Mouse (Mus musculus): ENCODE measurements around the gene Il17rd.
A peak's percentile ranks its signal among the peaks of the same experiment; 100 is the strongest.

Il17rd gene

DNA sequence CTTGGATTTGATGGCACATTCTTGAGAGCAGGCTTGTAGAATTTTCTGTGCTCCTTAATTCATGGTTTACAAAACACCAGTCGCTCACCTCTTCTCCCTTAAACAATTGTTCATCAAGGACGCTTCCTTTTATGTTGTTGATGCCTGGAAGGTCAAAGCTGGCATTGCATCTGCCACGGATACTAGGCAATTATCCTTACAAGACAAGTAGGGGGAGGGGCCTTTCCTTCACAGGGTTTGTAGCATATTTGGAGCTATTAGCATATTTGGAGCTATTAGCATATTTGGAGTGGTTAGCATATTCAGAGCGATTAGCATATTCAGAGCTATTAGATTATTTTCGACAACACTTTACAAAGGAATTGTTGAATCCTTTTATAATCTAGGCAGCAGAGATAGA is 55.5 kb downstream of the Il17rd start:
- DNase-seq (ENCODE audit: inconsistent ontology term): no peak

DNA sequence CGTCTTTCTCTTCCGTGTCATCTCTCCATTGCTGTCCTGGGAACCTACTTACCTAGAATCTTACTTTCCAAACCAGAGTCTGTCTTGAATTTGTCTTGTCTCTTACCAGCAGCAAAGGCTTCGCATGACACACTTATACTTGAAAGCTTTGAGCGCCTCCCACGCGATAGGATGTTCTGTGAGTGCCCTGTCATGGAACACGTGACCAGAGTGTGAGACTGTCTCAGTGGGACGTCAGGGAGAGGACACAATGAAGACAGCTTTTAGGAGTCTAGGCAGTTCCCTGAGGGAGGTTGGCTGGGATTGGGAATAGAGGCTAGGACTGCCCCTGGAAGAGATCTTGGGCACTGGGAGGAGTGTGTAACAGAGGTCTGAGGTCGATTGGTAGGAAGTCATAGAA is 57.4 kb downstream of the Il17rd start:
- no peak for DNase-seq (ENCODE audit: inconsistent ontology term)

DNA sequence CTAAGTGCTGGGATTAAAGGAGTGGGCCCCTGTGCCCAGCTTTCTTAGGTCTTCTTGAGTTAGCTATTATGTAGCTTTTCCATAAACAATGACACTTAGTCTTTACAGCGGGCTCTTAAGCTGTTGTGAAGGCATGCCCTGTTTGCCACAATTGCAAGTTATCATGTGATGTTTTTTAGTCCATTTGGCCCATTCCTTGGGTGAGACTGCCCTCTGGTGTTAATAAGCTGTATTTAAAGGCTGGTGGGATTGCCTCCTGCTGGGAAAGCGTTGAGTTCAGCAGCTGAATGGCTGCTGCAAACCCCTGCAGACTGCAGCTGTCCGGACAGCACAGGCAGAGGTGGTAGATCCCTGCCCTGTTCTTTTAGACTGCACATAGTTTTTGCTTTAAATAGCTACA is 58.0 kb downstream of the Il17rd start:
- peak; percentile 61 for DNase-seq (ENCODE audit: inconsistent ontology term)

DNA sequence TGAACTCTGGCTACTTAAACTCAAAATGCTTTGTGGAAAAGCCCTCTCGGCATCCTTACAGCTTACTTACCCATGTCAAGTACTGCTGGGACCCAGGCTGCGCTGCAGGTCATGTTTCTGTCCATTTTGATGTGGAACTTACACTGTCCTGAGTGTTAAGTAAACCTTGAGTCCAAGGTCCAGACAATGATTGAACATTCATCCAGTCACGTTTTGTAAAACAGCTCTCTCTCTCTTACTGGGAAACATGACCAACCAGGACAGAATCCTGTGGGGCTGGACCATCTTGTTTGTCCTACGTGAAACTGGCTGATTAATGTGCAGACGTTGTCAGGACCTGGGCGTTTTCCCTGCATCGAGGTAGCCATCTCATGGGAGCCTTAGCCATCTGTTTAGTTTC is 63.0 kb downstream of the Il17rd start:
- DNase-seq (ENCODE audit: inconsistent ontology term): no peak

DNA sequence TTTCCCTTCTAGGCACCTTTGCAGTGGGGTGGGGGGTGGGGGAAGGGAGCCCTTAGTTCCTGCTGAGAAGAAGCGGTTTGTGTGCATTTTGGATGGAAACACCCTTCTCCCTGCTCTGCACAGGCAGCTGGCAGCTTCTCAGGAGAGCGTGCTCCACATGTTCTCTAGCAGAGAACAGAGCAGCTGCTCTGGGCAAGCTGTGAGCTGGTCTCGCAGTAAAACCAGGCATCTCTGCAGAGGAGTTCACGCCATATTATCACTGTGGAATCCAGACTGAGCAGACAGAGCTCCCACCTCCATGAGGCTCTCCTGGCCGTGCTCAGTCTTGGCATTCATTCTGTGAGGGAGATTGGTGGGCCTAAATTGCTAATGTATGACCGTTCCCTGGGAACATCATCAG is 64.0 kb downstream of the Il17rd start:
- DNase-seq (ENCODE audit: inconsistent ontology term): no peak

DNA sequence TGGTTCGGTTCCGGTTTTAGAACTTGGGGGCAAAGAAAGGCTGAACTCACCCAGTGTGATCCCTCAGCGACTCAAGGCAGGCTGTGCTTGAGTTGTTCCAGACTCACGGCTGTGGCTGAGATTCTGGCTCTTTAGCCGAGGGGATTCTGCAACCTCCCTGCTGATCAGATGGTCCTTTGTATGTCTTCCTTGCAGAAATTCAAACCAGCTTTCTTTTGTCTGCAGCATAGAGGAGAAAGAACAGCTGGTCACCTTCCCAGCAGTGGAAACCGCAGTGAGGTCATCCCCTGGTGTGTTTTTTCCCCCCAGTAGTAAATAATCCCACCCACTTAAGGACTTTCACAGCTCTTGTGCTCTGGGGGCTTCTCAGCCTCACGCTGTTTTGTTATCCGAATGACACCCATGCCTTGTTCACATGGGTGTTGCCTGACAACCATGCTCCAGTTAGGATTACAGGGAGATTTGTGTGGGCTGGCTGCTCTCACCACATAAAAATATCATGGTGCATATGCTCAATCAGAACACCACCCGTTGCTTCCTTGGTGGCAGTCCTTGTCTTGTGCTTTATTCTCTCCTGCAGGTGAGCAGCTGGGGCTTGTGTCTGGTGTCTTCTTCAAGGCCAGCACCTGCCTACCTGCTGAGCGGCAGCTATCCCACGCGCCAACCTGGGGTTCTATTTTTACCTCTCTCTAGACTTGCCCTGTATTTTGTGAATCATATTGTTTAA is 67.2 kb downstream of the Il17rd start:
- no peak for DNase-seq (ENCODE audit: inconsistent ontology term)

DNA sequence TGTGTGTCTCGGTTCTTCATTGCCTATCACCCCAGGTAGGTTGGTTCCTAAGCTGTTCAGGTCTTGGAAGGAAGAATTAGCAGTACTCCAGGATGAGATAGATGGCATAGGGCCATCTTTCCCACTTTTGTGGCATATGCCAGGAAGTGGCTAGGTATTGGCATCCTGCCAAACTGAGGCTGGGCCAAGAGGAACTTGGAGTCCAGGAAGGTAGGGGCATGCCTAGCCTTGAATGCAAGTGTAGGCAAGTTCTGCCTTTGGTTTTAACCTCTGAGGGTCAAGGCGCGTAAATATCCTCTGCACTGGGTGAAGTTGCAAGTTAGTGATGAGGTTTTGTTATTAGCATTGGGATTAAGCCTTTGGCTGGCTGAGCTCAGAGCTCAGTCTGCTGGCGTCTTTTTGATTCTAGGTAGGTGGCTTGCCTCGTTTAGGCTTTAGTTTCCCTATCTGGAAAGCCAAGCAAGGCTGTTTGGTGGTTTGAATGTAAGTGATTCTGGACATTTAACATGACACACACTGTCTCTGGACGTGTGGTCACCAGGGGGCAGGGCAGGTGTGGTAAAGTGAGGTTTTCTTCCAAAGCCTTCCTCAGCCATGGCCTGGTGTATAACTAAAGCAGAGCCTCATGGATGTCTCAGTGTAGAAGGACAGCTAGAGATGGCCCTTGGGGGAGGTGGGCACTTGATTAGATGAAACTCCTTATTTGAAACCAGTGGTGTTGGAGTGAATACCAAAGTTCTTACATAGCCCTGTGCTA is 70.2 kb downstream of the Il17rd start:
- no peak for DNase-seq (ENCODE audit: inconsistent ontology term)

DNA sequence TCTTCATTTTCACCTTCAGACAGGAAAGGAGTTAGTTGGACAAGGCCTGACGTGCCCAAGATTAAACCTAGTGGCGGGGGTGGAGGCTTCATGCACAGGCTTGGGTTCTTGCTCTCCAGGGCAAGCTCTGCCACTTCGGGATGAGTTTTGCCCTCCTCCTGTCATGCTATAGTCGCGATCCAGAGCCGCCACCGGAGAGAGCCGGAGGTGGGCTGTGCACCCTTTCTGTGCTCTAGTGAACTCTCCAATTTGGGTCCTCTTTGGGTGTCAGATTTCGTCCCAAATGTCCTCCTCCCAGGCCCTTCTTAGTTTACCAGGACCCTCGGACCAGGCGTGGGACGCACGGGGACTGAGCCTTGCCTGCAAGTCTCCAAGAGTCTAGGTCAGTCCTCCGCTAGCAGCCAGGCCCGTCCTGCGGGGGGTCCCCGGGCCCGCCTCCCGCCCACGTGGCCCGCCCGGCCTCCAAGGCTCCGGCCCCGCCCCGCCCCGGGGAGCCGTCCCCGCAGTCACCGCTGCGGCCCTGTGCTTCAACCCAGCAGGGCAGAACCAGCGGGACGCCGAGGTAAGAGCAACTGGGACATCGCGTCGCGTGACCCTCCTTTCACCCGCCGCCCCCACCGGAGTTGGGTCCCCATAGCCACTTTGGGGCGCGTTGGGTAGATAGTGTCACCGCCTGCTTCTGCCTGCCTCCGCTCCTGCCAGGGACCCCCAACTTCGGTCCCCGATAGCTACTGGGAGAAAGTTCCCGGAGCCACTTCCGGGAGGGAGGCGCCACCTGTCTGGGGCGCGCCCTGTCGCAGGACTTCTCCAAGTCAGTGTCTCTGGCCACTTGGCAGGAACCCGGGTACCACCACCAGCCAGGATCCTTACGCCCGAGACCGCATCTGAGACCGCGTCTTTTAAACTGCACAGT is 75.9 kb downstream of the Il17rd start, which contains the start of gene Arhgef3:
Gene Arhgef3, plus strand, starts transcription at position 538 of the 913 bp plus-strand sequence.
- peak; percentile 74 for DNase-seq (ENCODE audit: inconsistent ontology term)

DNA sequence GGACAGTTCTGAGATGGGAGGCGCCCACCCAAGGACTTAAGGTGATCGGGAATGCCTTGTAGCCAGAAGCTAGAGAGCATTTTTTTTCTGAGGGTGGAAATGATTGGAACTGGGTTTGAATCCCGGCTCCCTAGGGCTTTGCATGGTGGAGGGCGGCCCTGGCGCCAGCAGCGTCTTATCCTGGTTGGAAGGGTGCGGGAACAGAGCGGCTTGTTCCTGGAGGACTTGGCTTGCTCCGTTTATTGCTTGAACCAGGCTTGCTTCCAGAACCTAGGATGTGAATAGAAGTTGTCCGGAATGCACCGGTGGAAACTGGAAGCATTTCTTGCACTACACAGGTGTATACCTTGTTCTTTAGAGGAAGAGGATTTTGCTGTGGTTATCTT is 76.5 kb downstream of the Il17rd start:
- DNase-seq (ENCODE audit: inconsistent ontology term): no peak

DNA sequence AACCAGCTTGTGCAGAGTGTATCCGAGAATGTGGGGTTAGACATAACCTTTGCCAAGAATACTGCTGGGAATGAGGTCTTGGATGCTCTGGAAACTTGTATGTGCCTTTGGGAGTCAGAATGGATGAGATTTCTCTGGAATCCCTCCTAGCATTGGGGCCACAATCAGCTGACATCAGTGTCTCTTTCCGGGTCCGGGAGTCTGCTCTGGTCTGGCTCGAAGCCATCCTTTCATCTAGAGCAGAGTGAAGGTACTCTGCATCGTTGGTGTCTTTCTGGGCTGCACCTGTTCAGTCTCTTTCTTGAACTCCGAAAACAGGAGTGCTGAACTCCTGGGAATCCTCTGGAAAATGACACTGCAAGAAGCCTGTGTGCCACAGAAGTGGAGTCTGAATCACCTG is 77.2 kb downstream of the Il17rd start:
- DNase-seq (ENCODE audit: inconsistent ontology term): no peak

DNA sequence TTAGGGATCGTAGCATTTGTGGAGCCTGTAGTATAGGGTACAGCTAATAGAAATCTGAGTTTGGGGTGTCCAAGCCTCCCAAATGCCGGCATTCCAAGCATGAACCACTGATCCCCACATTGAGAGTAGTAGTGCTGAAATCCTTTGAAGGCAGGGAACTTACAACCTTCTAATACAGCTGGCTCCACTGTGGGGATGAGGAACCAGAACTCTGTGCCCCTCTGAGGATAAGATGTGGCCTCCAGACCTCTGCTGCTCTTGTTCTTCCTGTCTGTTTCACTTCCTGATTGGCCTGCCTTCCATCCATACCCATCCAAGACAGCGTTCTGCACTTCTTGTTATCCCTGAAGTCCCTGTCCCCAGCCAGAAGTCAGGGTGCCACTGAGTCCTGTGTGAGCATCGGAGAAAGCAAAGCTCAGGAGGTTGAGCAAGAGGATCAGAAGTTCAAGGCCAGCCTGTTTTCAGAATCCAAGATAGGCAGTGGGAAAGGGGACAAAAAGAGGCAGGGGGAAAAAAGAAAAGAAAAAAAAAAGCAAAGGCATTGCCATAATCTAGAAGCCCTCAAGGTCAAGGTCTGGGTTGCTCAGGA is 77.9 kb downstream of the Il17rd start:
- DNase-seq (ENCODE audit: inconsistent ontology term): no peak

DNA sequence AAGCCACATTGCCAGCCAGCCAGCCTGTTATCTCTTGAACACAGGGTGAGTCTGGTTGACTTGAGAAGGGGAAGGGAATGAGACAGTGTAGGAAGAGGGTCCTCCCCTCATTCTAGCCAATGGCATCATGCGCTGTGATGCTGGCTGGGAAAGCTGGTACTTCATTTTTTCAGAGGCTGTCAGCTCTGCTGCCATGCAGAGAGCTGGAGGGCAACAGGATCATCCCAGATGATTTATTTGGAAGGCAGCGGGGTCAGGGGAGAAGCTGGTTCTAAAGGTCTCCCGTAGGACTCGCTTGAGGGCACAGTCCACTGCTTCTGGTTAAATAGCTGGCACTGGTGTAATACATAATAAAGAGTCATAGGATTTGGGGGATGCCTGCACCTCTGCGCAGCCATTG is 79.8 kb downstream of the Il17rd start:
- no peak for DNase-seq (ENCODE audit: inconsistent ontology term)

DNA sequence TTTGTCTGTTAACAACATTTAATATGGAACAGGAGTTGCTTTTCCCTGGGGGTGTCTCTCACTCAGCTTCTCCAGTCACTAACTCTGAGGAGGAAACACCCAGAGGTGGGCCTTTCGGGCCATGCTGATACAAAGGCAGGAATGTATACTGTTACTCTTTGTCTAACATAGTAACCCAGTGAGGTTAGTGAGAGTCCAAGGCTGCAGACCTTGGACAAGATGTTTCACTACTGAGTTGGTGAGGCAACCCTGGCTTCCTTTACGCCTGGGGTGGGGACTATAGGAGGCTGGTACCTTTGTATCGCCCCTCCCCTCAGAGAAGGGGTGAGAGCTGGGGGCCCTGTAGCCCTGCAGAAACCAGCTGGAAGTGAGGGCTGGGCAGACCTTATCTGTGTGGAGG is 83.9 kb downstream of the Il17rd start:
- no peak for DNase-seq (ENCODE audit: inconsistent ontology term)

DNA sequence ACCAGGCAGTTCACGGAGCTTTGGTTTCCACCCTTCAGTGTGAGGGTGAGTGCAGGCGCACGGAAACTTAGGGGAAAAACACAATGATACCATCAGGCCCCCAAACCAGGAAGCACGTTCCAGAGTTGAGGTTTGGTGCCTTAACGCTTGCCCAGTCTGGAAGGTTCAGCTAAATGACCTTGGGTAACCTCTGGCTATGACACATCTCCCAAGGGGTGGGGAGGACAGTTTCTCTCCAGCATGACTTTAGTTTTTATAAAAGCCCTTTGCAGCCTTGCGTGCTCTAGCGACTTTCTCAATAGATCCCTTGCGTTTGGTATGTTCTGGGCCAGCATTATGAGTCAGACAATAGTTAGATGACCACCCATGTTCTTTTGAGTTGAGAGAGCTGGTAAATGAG is 84.8 kb downstream of the Il17rd start:
- DNase-seq (ENCODE audit: inconsistent ontology term): peak; percentile 51

DNA sequence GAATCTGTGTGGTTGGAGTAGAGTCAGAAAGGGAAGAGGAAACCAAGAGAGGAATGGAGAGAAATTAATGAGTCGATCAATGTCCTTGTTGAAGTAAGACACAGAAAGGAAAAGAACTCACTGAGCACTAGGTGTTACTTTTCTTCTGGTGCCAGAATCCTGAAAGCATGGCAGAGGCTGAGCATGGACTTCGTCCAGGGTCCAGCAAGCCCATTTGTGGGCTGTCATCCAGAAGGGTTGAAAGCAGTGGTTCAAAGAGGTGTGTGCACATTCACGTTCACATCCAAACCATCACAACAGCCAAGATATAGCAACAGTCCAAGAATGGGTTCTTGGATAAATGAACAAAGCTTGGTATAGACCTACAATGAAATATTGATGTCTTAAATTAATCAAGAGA is 91.3 kb downstream of the Il17rd start:
- DNase-seq (ENCODE audit: inconsistent ontology term): no peak

DNA sequence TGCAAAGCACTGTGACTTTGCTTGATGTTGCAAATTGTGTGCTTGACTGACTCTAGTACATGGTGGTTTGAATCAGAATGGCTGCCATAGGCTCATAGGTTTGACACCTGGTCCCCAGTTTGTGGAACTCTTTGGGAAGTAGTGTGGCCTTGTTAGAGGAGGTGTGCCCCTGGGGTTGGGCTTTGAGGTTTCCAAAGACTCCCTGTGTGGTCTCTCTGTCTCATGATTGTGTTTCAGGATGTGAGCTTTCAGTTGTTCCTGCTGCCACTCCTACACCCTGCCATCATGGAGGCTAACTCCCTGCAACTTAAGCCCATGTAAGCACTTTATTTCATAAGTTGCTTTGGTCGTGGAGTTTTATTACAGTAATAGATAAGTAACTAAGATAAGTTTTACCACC is 91.9 kb downstream of the Il17rd start:
- no peak for DNase-seq (ENCODE audit: inconsistent ontology term)

DNA sequence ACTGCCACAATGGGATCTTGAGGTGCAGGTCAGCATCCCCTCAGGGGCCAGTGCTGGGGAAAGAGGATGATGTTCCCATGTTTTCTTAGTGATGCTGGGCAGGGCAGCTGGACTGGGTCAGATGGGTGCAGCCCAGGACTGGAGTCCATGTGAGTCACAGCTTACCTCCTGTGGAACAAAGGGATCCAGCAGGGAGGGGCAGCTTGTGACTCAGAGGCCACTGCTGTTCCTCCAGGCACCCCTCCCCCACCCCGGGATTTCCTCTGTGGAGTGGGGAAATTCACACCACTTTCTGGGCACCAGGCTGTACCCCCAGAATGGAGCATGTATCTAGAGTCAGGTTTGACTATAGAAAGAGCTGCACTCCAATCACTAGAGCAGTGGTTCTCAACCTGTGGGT is 92.8 kb downstream of the Il17rd start:
- peak; percentile 47 for DNase-seq (ENCODE audit: inconsistent ontology term)

DNA sequence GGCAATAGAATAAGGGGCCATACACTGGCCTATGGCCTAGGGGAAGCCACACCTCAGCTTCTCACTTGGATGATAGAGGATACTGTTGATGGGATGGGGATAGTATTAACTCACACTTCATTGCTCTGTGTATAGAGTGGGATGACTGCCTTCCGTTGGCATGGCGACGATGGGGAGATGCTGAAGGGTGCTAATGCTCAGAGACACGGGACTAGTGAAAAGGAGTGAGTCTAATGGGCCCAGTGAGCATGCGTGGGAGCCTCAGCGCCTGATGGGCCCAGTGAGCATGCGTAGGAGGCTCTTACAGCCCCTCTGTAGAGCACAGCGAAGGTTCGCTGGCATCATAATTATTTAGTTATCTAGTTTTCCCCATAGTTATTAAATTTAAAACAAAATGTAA is 100.2 kb downstream of the Il17rd start:
- DNase-seq (ENCODE audit: inconsistent ontology term): no peak

DNA sequence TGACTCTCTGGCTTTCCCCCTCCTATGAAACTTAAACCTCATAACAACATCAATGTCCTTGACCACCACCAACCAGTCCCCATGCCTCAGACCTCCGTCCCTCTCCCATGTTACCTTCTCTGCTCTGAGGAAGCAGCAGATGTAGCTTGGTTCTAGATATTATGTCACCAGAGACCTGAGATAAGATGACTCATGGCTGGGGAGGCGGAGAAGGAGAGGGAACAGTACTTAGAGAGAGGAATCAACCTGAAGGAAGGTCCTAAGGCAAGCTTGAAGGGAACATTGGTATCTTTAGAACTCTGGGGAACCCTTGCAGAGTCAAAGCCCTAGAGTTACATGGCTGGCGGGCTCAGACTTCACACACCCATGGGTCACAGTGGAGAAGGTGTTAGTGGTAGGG is 101.2 kb downstream of the Il17rd start:
- no peak for DNase-seq (ENCODE audit: inconsistent ontology term)

DNA sequence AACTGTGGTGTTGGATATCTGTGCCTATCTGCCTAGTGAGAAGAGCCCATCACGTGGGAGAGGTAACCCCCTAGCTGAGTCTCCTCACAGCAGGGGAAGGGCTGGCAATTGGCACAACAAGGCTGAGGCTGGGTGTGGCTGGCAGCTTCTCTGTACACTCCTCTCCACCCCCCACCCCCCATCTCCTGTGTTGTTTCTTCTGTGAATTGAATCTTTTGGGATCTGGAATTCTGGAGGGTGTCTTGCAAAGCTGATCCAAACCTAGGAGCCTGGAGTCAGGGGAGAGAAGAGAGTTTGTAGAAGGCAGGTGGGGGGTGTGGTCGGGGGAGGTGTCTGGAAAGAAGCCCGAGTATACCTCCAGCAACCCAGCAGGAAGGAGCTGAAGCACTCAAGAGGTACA is 102.7 kb downstream of the Il17rd start:
- DNase-seq (ENCODE audit: inconsistent ontology term): no peak

DNA sequence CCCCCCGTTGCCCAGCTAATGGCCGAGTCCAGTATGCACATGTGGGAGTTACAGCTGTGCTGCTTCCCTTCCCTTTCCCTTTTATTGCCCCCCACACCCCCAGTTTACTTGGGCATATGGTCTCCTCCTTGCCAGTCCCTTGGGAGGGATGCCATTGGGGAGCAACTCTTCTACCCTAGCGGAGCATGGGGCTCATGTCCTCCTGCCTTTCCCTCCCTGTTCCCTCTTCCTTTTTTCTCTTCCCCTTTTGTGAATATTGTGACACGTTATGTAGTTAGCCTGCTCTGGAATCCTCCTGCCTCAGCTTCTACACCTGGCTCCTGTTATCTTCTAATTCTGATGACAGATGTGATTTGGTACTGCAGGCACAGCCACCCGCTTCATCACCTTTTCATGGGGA is 103.9 kb downstream of the Il17rd start:
- no peak for DNase-seq (ENCODE audit: inconsistent ontology term)
